Mouse (Mus musculus) hindbrain, postnatal 0 days (tissue): ENCODE measurements around the gene Prcd. TPM values are rescaled to one million over a fixed set of nuclear protein-coding genes. Genes with fewer than 3 reads are reported as not detected.
"Not testable (repeated sequence)": the region's sequence is repeated elsewhere in the genome, so short reads cannot be mapped to it uniquely, and the experiment has no call there.

Experiments
- ATAC-seq: fragments of 200-750 bp; cut with Nextera tagmentation; 2 replicates; pipeline ENCODE4 v1.8.0; 2017; ENCODE audit warnings: mild to moderate bottlenecking, moderate TSS enrichment, moderate library complexity
- DNase-seq: peaks from one replicate; pipeline ENCODE4 v3.0.0-alpha.2; 2015; ENCODE audit warnings: low spot score
- H3K27ac ChIP-seq: fragments of 300-500 bp; sonication (generic); 2 replicates; pipeline ENCODE4 v1.5.1; 2014; ENCODE audit warnings: mild to moderate bottlenecking
- H3K27me3 ChIP-seq: fragments of 300-500 bp; sonication (generic); 2 replicates; pipeline ENCODE4 v1.6.1; 2014; ENCODE audit warnings: low read length, mixed read lengths; ENCODE audit not compliant: insufficient read depth
- H3K36me3 ChIP-seq: fragments of 300-500 bp; sonication (generic); 2 replicates; pipeline ENCODE4 v1.6.1; 2014; ENCODE audit warnings: low read length, mixed read lengths; ENCODE audit not compliant: insufficient read depth
- H3K4me1 ChIP-seq: fragments of 300-500 bp; sonication (generic); 2 replicates; pipeline ENCODE4 v1.6.1; 2014; ENCODE audit warnings: antibody characterized with exemption, low read length, mixed read lengths; ENCODE audit not compliant: insufficient read depth
- H3K4me2 ChIP-seq: fragments of 300-500 bp; sonication (generic); 2 replicates; pipeline ENCODE4 v1.6.1; 2014; ENCODE audit warnings: low read depth, mild to moderate bottlenecking, low read length, moderate library complexity, mixed read lengths
- H3K4me3 ChIP-seq: fragments of 300-500 bp; sonication (generic); 2 replicates; pipeline ENCODE4 v1.5.1; 2014; ENCODE audit warnings: low read length
- H3K9ac ChIP-seq: fragments of 300-500 bp; sonication (generic); replicated peaks from 2 replicates; pipeline ENCODE4 v1.6.1; 2014; ENCODE audit warnings: mild to moderate bottlenecking, low read length, moderate library complexity, mixed read lengths
- H3K9me3 ChIP-seq: fragments of 300-500 bp; sonication (generic); 2 replicates; pipeline ENCODE4 v1.6.1; 2016; ENCODE audit warnings: low read length, mixed read lengths
- CTCF ChIP-seq: IDR thresholded peaks from 2 replicates; pipeline ENCODE4 v1.5.1; 2016; ENCODE audit warnings: antibody characterized with exemption, control low read depth, low read depth
- WGBS: fragments of 180-500 bp; shearing (Covaris S2); extraction: QIAGEN DNeasy Blood & Tissue Kit; methylation state at CpG from one replicate; pipeline ENCODE4 v1.1.7; 2014; 5-methylcytosine and 5-hydroxymethylcytosine counted together
- polyA plus RNA-seq: library from polyadenylated mRNA; unstranded; fragments of >200 nt; fragmentation: Nextera tagmentation; extraction: Ambion mirVana; gene quantifications from 2 replicates; pipeline ENCODE4 v1.2.1, GENCODE M21; 2015
- total RNA-seq: library from RNA; depleted of rRNA; stranded (reverse); fragments of >200 nt; gene quantifications from 2 replicates; pipeline ENCODE4 v1.2.3, GENCODE M21; 2014

The Prcd gene
- total and polyA plus RNA-seq, 2 experiments from 2014 or later, result 1.2 to 5.3 TPM

GRCm38 (mm10) chr11:116671845-116672434, 18.6 kb downstream of the Prcd start:
- Histone ChIP-seq H3K36me3 (peaks cover 35% of the 10 kb centered on the region), H3K9me3 (no peaks in the 10 kb centered on the region), H3K4me3 (peak overlapping the region; percentile 69), H3K9ac (peak overlapping the region; percentile 76), H3K27me3 (no peaks in the 10 kb centered on the region), H3K4me1 (peaks cover 10% of the 10 kb centered on the region), H3K4me2 (peak overlapping the region; percentile 97), H3K27ac (peak overlapping the region; percentile 74)
- no peak for TF ChIP-seq CTCF
- under 1% methylated on average over 24 of the region's 24 CpGs for WGBS
- DNase-seq (no peak), ATAC-seq (no peak)

GRCm38 (mm10) chr11:116672595-116672994, 19.3 kb downstream of the Prcd start:
- DNase-seq (no peak), ATAC-seq (no peak)
- H3K36me3 ChIP-seq, result peaks cover 41% of the 10 kb centered on the region
- H3K4me2 ChIP-seq, result peak overlapping the region; percentile 97
- no peak overlapping the region; the same call in 1 of the 2 replicates for H3K27ac ChIP-seq
- H3K27me3 ChIP-seq, result no peaks in the 10 kb centered on the region
- peaks cover 10% of the 10 kb centered on the region for H3K4me1 ChIP-seq
- H3K4me3 ChIP-seq, result peak overlapping the region; percentile 69
- no peaks in the 10 kb centered on the region for H3K9me3 ChIP-seq
- H3K9ac ChIP-seq, result peak overlapping the region; percentile 76
- TF ChIP-seq CTCF, result no peak
- 20% methylated on average over 7 of the region's 7 CpGs for WGBS

- peak overlapping the region; percentile 76; the same call in 1 of the 2 replicates for H3K9ac ChIP-seq
These were observed 20.1 kb downstream of the Prcd start for GRCm38 (mm10) chr11:116673410-116673809.

GRCm38 (mm10) chr11:116674616-116675379, 21.5 kb downstream of the Prcd start:
- DNase-seq (no peak), ATAC-seq (no peak)
- H3K9me3 ChIP-seq, result no peaks in the 10 kb centered on the region
- peaks cover 10% of the 10 kb centered on the region for H3K4me1 ChIP-seq
- WGBS, result 65% methylated on average over 7 of the region's 7 CpGs
- no peaks in the 10 kb centered on the region for H3K27me3 ChIP-seq
- no peak overlapping the region for H3K9ac ChIP-seq
- no peak for TF ChIP-seq CTCF
- no peak overlapping the region for H3K4me2 ChIP-seq
- peaks cover 42% of the 10 kb centered on the region for H3K36me3 ChIP-seq
- no peak overlapping the region for H3K27ac ChIP-seq
- no peak overlapping the region for H3K4me3 ChIP-seq

More at GRCm38 (mm10) chr11:116673410-116673809, 20.1 kb downstream of the Prcd start:
- Histone ChIP-seq H3K36me3 (peaks cover 42% of the 10 kb centered on the region), H3K4me2 (peak overlapping the region; percentile 97; the same call in 1 of the 2 replicates), H3K4me1 (peaks cover 10% of the 10 kb centered on the region), H3K9me3 (no peaks in the 10 kb centered on the region), H3K27ac (no peak overlapping the region), H3K4me3 (no peak overlapping the region), H3K27me3 (no peaks in the 10 kb centered on the region)
- DNase-seq (no peak), ATAC-seq (no peak)
- no peak for TF ChIP-seq CTCF
- WGBS, result 86% methylated on average over 2 of the region's 2 CpGs

- H3K36me3 ChIP-seq, result peaks cover 42% of the 10 kb centered on the region
- H3K4me3 ChIP-seq, result not testable (repeated sequence)
These were observed 22.1 kb downstream of the Prcd start for GRCm38 (mm10) chr11:116675429-116675828.

GRCm38 (mm10) chr11:116676175-116676976, 23.0 kb downstream of the Prcd start:
- TF ChIP-seq CTCF, result no peak
- H3K36me3 ChIP-seq, result peaks cover 42% of the 10 kb centered on the region
- no peaks in the 10 kb centered on the region for H3K27me3 ChIP-seq
- H3K9ac ChIP-seq, result no peak overlapping the region
- no peak overlapping the region for H3K27ac ChIP-seq
- no peaks in the 10 kb centered on the region for H3K9me3 ChIP-seq
- DNase-seq, result no peak
- H3K4me3 ChIP-seq, result no peak overlapping the region
- 91% methylated on average over 14 of the region's 14 CpGs for WGBS
- no peak overlapping the region for H3K4me2 ChIP-seq
- H3K4me1 ChIP-seq, result peaks cover 10% of the 10 kb centered on the region
- no peak for ATAC-seq

More at GRCm38 (mm10) chr11:116675429-116675828, 22.1 kb downstream of the Prcd start:
- 72% methylated on average over 6 of the region's 6 CpGs for WGBS
- not testable (repeated sequence) for H3K4me2 ChIP-seq, H3K27ac ChIP-seq, DNase-seq, H3K9me3 ChIP-seq, ATAC-seq, H3K27me3 ChIP-seq, H3K9ac ChIP-seq
- H3K4me1 ChIP-seq, result peaks cover 10% of the 10 kb centered on the region
